Mouse (Mus musculus) adrenal gland, postnatal 25 days (tissue): Measurements from ENCODE around the gene Col9a2. TPM values are rescaled to one million over a fixed set of nuclear protein-coding genes. Genes with fewer than 3 reads are reported as not detected.
"Not testable (repeated sequence)": the region's sequence is repeated elsewhere in the genome, so short reads cannot be mapped to it uniquely, and the experiment has no call there.

Experiments
- DNase-seq: peaks from one replicate; pipeline ENCODE4 v3.0.0; 2021; ENCODE audit warnings: mixed read lengths
- total RNA-seq: library from RNA; stranded (reverse); gene quantifications from 2 replicates; pipeline ENCODE4 v1.2.3, GENCODE M21; 2021

The Col9a2 gene
- total RNA-seq, 1 experiment from 2014 or later = 0.46 TPM

- DNase-seq = no peak
Observed at GRCm38 (mm10) chr4:121021911-121022310, 17.3 kb upstream of the Col9a2 start.

GRCm38 (mm10) chr4:121023464-121023863 is 15.7 kb upstream of the Col9a2 start:
- DNase-seq = no peak

- DNase-seq = no peak
Observed at GRCm38 (mm10) chr4:121023941-121024340, 15.2 kb upstream of the Col9a2 start.

- no peak for DNase-seq
Observed at GRCm38 (mm10) chr4:121025681-121026080, 13.5 kb upstream of the Col9a2 start.

- DNase-seq = no peak
Observed at GRCm38 (mm10) chr4:121028146-121028545, 11.0 kb upstream of the Col9a2 start.

- DNase-seq = peak; percentile 50
Observed at GRCm38 (mm10) chr4:121028659-121029392, 10.4 kb upstream of the Col9a2 start.

GRCm38 (mm10) chr4:121029632-121030031 is 9.6 kb upstream of the Col9a2 start:
- no peak for DNase-seq

- DNase-seq = no peak
Observed at GRCm38 (mm10) chr4:121031440-121031839, 7.7 kb upstream of the Col9a2 start.

- no peak for DNase-seq
Observed at GRCm38 (mm10) chr4:121033006-121033405, 6.2 kb upstream of the Col9a2 start.

GRCm38 (mm10) chr4:121040323-121040722 is 1.1 kb downstream of the Col9a2 start:
- no peak for DNase-seq

- peak; percentile 46 for DNase-seq
Observed at GRCm38 (mm10) chr4:121040897-121041671, 1.9 kb downstream of the Col9a2 start.

- DNase-seq = no peak
Observed at GRCm38 (mm10) chr4:121042472-121042871, 3.3 kb downstream of the Col9a2 start.

- no peak for DNase-seq
Observed at GRCm38 (mm10) chr4:121042946-121043345, 3.8 kb downstream of the Col9a2 start.

GRCm38 (mm10) chr4:121051863-121052262 is 12.7 kb downstream of the Col9a2 start:
- DNase-seq = no peak

GRCm38 (mm10) chr4:121052454-121053323 is 13.5 kb downstream of the Col9a2 start:
- DNase-seq = no peak

GRCm38 (mm10) chr4:121056342-121056741 is 17.2 kb downstream of the Col9a2 start:
- DNase-seq = no peak

GRCm38 (mm10) chr4:121057032-121057431 is 17.8 kb downstream of the Col9a2 start:
- DNase-seq = no peak

GRCm38 (mm10) chr4:121059218-121059617 is 20.0 kb downstream of the Col9a2 start:
- not testable (repeated sequence) for DNase-seq

GRCm38 (mm10) chr4:121065336-121065735 is 26.2 kb downstream of the Col9a2 start:
- no peak for DNase-seq

- DNase-seq = no peak
Observed at GRCm38 (mm10) chr4:121074250-121074649, 35.1 kb downstream of the Col9a2 start.

GRCm38 (mm10) chr4:121077915-121078646 is 38.9 kb downstream of the Col9a2 start:
- no peak for DNase-seq

- DNase-seq = no peak
Observed at GRCm38 (mm10) chr4:121080395-121080794, 41.2 kb downstream of the Col9a2 start.
